Mouse (Mus musculus) hindbrain, postnatal 0 days (tissue): ENCODE measurements at regions not wholly inside any gene's neighbourhood (a gene's known extent, or its start where the extent isn't known, plus 50 kb on each side); places are given as distances from the start of the nearest gene placed in this dataset.

Experiments used
- ATAC-seq: fragments of 200-750 bp; cut with Nextera tagmentation; 2 replicates; pipeline ENCODE4 v1.8.0; 2017; ENCODE audit warnings: mild to moderate bottlenecking, moderate TSS enrichment, moderate library complexity
- DNase-seq: peaks from one replicate; pipeline ENCODE4 v3.0.0-alpha.2; 2015; ENCODE audit warnings: low spot score
- H3K27ac ChIP-seq: fragments of 300-500 bp; sonication (generic); 2 replicates; pipeline ENCODE4 v1.5.1; 2014; ENCODE audit warnings: mild to moderate bottlenecking
- H3K27me3 ChIP-seq: fragments of 300-500 bp; sonication (generic); 2 replicates; pipeline ENCODE4 v1.6.1; 2014; ENCODE audit warnings: low read length, mixed read lengths; ENCODE audit not compliant: insufficient read depth
- H3K36me3 ChIP-seq: fragments of 300-500 bp; sonication (generic); 2 replicates; pipeline ENCODE4 v1.6.1; 2014; ENCODE audit warnings: low read length, mixed read lengths; ENCODE audit not compliant: insufficient read depth
- H3K4me1 ChIP-seq: fragments of 300-500 bp; sonication (generic); 2 replicates; pipeline ENCODE4 v1.6.1; 2014; ENCODE audit warnings: antibody characterized with exemption, low read length, mixed read lengths; ENCODE audit not compliant: insufficient read depth
- H3K4me2 ChIP-seq: fragments of 300-500 bp; sonication (generic); 2 replicates; pipeline ENCODE4 v1.6.1; 2014; ENCODE audit warnings: low read depth, mild to moderate bottlenecking, low read length, moderate library complexity, mixed read lengths
- H3K4me3 ChIP-seq: fragments of 300-500 bp; sonication (generic); 2 replicates; pipeline ENCODE4 v1.5.1; 2014; ENCODE audit warnings: low read length
- H3K9ac ChIP-seq: fragments of 300-500 bp; sonication (generic); replicated peaks from 2 replicates; pipeline ENCODE4 v1.6.1; 2014; ENCODE audit warnings: mild to moderate bottlenecking, low read length, moderate library complexity, mixed read lengths
- H3K9me3 ChIP-seq: fragments of 300-500 bp; sonication (generic); 2 replicates; pipeline ENCODE4 v1.6.1; 2016; ENCODE audit warnings: low read length, mixed read lengths
- CTCF ChIP-seq: IDR thresholded peaks from 2 replicates; pipeline ENCODE4 v1.5.1; 2016; ENCODE audit warnings: antibody characterized with exemption, control low read depth, low read depth
- WGBS: fragments of 180-500 bp; shearing (Covaris S2); extraction: QIAGEN DNeasy Blood & Tissue Kit; methylation state at CpG from one replicate; pipeline ENCODE4 v1.1.7; 2014; 5-methylcytosine and 5-hydroxymethylcytosine counted together

DNA sequence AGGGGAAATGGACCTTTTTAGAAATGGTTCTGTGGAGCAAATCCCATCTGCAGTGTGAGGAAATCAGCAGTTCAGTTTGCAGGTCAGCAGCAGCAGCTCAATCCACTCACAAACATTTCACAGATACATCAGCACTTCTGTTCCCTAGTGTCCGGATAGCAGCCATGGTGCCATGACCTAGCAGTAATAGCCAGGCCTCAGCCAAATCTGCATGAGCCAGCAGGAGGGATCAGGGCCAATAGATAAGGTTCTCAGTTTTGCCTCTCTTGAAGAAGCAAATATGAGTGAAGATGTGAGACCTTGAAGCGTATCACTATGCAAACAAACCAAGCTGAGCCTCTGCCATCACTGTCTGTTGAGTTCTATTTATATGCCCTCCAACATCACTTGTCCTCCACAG is 380.7 kb upstream of the Chrm3 start:
- WGBS = 86% methylated on average over 2 of the region's 2 CpGs
- no peaks in the 10 kb centered on the region for H3K4me1 ChIP-seq
- ATAC-seq = no peak
- DNase-seq = no peak
- no peaks in the 10 kb centered on the region for H3K27me3 ChIP-seq
- H3K9ac ChIP-seq = no peak overlapping the region
- no peak overlapping the region for H3K4me2 ChIP-seq
- no peak overlapping the region for H3K27ac ChIP-seq
- no peak overlapping the region for H3K4me3 ChIP-seq
- H3K36me3 ChIP-seq = no peaks in the 10 kb centered on the region
- H3K9me3 ChIP-seq = no peaks in the 10 kb centered on the region
- TF ChIP-seq CTCF = no peak

DNA sequence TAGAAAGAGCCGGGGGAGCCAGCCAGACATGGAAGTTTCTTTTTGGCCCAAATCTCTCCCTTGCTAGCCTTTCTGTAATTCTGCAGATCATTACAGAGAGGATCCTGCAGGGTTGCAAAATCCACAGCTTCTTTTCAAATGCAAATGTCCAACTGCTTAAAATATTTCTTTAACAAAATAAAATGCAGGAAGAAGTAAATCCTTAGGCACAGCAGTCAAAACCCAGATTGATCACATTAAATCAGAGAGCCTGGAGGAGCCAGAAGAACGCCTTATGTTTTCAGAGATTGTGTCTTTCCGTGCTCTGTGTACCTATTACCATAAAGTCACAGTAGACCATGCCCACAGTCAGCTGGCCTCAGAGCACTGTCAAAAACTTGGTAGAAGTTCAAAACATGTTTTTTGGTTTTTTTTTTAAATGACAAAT is 365.1 kb upstream of the Chrm3 start:
- no peak overlapping the region for H3K27ac ChIP-seq
- no peak for ATAC-seq
- no peaks in the 10 kb centered on the region for H3K9me3 ChIP-seq

DNA sequence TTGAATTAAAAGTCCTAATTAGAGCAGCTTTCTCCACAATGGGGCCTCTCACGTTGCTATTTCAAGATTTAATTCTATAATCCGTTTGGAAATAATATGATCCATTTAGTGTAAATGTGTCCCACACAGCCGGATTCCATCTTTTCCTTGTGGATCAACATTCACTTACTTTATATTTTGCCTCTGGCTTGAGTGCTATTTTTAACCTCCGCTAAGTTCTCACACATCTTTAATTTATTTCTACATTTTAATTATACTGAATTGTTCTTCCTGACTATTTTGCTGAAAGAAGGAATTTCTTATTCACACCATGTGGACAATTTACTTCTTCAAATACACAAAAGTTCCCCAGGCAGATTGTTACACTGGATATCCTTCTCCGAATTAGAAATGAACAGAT is 364.7 kb upstream of the Chrm3 start:
- Histone ChIP-seq H3K9me3 (no peaks in the 10 kb centered on the region), H3K36me3 (no peaks in the 10 kb centered on the region), H3K4me1 (no peaks in the 10 kb centered on the region), H3K4me2 (no peak overlapping the region), H3K27ac (no peak overlapping the region), H3K9ac (no peak overlapping the region), H3K27me3 (no peaks in the 10 kb centered on the region), H3K4me3 (no peak overlapping the region)
- TF ChIP-seq CTCF = no peak
- DNase-seq (no peak), ATAC-seq (no peak)
- 51% methylated on average over 5 of the region's 5 CpGs for WGBS

More for the DNA sequence above, 365.1 kb upstream of the Chrm3 start:
- TF ChIP-seq CTCF = no peak
- Histone ChIP-seq H3K4me3 (no peak overlapping the region), H3K4me1 (no peaks in the 10 kb centered on the region), H3K9ac (no peak overlapping the region), H3K36me3 (no peaks in the 10 kb centered on the region), H3K4me2 (no peak overlapping the region), H3K27me3 (no peaks in the 10 kb centered on the region)
- no peak for DNase-seq
- WGBS = 30% methylated on average over 3 of the region's 3 CpGs

DNA sequence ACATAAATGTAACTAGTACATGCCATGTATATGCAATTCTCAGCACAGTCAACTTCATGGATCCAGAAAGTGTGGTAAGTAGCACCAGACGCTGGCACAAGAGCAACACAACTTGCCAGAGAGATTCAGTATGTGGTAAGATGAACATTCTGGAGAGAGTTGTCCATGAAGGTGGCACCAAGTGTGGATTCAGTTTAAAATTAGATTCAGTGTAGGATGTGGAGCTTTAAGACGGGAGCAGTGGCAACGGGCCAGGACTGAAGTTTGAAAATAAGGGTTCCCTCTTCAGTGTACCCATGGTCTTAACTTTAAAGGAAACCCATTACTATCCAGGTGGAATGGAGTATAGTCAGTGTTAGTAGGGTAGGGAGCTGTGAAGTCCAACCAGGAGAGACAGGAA is 360.0 kb upstream of the Chrm3 start:
- no peaks in the 10 kb centered on the region for H3K36me3 ChIP-seq
- H3K9ac ChIP-seq = no peak overlapping the region
- no peak overlapping the region for H3K4me2 ChIP-seq
- no peaks in the 10 kb centered on the region for H3K4me1 ChIP-seq
- no peaks in the 10 kb centered on the region for H3K9me3 ChIP-seq
- H3K27me3 ChIP-seq = no peaks in the 10 kb centered on the region
- no peak overlapping the region for H3K4me3 ChIP-seq
- no peak for TF ChIP-seq CTCF
- WGBS = 86% methylated on average over 3 of the region's 3 CpGs
- H3K27ac ChIP-seq = no peak overlapping the region
- ATAC-seq (no peak), DNase-seq (no peak)

DNA sequence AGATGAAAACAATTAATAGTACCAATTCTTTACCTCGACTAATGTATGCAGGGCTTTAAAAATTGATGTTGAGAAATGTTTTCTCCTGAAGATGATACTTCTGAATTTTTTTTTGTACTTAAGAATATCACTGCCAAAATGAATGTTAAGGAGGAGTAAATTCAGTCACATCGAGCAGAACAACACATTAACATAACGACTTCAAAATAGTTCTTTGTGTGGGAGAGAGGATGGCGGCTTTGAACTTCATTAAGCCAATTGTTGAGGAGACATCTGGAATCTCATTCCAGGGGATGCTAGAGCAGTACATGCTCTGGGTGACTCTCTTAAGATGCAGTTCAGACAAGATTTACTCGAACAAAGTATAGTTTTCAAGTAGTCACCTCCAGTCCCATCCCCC is 350.8 kb upstream of the Chrm3 start:
- no peak overlapping the region for H3K27ac ChIP-seq
- H3K4me3 ChIP-seq = no peak overlapping the region
- no peaks in the 10 kb centered on the region for H3K4me1 ChIP-seq
- no peak for TF ChIP-seq CTCF
- H3K9me3 ChIP-seq = no peaks in the 10 kb centered on the region
- no peaks in the 10 kb centered on the region for H3K36me3 ChIP-seq
- no peak for ATAC-seq
- no peaks in the 10 kb centered on the region for H3K27me3 ChIP-seq
- H3K9ac ChIP-seq = no peak overlapping the region
- 73% methylated on average over 5 of the region's 5 CpGs for WGBS
- no peak overlapping the region for H3K4me2 ChIP-seq
- DNase-seq = no peak

DNA sequence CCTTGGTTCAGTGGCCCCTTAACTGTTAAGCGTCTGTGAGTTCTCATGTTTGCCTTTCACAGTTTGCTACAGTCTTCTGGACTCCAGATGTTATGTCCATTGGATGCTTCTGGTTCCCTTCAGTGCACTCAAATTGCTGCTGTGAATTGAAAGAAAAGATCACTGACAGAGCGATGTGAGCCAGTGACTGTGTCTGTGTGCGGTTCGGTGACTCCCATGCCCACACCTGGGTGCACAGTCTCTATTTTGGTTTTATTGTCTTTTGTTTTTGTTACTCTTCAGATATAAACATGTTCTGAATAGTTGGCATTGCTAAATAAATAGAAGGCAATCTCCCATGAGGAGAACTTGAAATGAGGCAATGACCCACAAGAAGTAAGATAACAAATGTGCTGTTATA is 350.3 kb upstream of the Chrm3 start:
- DNase-seq (no peak), ATAC-seq (no peak)
- H3K4me2 ChIP-seq = no peak overlapping the region
- H3K9ac ChIP-seq = no peak overlapping the region
- H3K9me3 ChIP-seq = no peaks in the 10 kb centered on the region
- WGBS = 75% methylated on average over 4 of the region's 4 CpGs
- no peak overlapping the region for H3K4me3 ChIP-seq
- H3K27me3 ChIP-seq = no peaks in the 10 kb centered on the region
- TF ChIP-seq CTCF = no peak
- no peaks in the 10 kb centered on the region for H3K4me1 ChIP-seq
- no peaks in the 10 kb centered on the region for H3K36me3 ChIP-seq
- no peak overlapping the region for H3K27ac ChIP-seq

DNA sequence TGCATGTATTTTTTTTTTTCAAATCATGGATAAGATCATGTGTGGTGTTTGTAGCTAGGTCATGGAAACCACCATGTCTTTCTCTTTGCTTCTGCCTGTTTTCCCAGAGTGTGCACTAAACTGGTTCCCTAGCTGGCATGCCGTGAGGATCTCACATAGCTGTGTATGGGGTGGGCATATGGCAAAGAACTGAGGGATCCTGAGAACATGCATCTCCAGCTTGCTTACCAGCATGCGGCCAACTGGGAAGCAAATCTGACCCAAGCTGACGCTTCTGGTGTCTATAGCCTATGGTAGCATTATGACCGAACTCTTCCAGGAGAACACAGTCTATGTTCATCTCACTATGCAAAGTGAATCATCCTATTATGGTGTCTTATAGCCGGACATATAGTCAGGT is 336.5 kb upstream of the Chrm3 start:
- Histone ChIP-seq H3K36me3 (no peaks in the 10 kb centered on the region), H3K9me3 (no peaks in the 10 kb centered on the region), H3K4me1 (no peaks in the 10 kb centered on the region), H3K27ac (no peak overlapping the region), H3K27me3 (no peaks in the 10 kb centered on the region), H3K4me2 (no peak overlapping the region), H3K4me3 (no peak overlapping the region), H3K9ac (no peak overlapping the region)
- no peak for TF ChIP-seq CTCF
- WGBS = 91% methylated on average over 5 of the region's 5 CpGs
- ATAC-seq (no peak), DNase-seq (no peak)
